Mouse (Mus musculus): ENCODE measurements around the gene Dmap1.

Gene Dmap1

DNA sequence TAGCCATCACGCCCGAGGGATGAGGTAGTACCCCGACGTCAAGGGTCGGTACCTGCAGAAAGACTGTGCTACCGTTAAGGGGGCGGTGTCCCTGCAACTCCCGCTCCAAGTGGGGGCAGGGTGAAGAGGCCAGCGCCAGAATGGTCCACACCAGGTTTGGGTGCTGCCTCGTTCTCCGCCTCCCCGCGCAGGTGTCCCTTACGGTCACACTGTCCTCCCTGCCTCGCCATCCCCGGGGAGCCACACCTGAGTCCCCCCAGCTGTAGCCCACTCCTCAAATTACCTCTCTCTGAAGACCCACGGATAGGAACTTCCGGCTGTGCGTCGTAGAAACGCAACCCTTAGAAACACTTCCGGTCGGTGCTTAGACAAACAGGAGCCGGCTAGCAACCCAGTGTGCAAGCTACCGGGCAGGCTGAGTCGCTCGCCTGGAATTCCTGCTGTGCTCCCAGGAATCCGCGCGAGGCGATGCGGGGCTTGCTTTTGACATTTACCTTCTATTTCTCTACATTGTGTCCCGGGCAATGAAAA is at the start of gene Dmap1:
Gene Dmap1, minus strand, starts transcription at position 343 of the 531 bp plus-strand sequence.
- peak; percentile 92 for DNase-seq (ENCODE audit: extremely low spot score)

DNA sequence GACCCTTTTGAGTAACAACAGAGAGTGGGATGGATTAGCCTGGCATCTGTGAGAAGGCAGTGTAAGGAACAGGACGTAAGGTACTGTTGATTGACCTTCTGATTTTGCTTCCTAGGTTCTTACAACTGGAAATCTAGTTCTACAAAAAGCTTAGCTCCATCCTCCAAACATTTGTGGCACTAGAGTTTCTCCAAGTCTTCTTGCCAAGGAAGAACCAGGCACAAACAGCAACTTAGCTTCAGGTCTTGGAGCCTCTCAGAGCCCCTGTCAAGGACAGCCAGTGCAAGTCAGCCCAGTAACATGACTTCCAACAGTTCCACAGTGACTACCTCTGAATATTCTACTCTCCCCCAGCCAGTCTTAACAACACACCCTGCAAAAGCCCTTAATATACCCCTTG is 42.0 kb upstream of the Dmap1 start, which contains the start of gene Gm12845:
Gene Gm12845, plus strand, starts transcription at position 301 of the 400 bp plus-strand sequence.
- DNase-seq (ENCODE audit: extremely low spot score), result no peak

GRCm38 (mm10) chr4:117713303-117714098 is 31.4 kb upstream of the Dmap1 start:
- no peak for DNase-seq (ENCODE audit: extremely low spot score)

GRCm38 (mm10) chr4:117712314-117712713 is 30.2 kb upstream of the Dmap1 start:
- no peak for DNase-seq (ENCODE audit: extremely low spot score)

- DNase-seq (ENCODE audit: extremely low spot score), result no peak
These were observed 26.9 kb upstream of the Dmap1 start for GRCm38 (mm10) chr4:117708780-117709550.

DNA sequence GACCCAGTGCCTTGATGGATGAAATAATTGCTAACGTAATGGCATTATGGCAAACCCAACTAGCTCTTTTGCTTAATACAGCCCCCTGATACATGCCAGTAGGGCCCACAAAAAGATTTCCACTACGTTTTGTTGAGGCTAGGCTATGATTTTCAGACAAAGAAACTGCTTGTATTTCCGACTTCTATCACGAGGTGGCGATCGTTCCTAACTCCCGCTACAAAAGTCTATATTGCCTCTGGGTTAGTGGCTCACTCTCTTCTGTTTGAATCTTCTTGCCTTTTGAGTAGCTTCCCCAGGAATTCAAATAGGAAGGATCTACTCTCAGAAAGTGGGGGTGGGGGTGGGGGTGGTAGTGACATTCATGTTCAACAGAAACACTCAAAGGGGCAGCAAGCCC is 23.3 kb upstream of the Dmap1 start:
- peak; percentile 50 for DNase-seq (ENCODE audit: extremely low spot score)

DNA sequence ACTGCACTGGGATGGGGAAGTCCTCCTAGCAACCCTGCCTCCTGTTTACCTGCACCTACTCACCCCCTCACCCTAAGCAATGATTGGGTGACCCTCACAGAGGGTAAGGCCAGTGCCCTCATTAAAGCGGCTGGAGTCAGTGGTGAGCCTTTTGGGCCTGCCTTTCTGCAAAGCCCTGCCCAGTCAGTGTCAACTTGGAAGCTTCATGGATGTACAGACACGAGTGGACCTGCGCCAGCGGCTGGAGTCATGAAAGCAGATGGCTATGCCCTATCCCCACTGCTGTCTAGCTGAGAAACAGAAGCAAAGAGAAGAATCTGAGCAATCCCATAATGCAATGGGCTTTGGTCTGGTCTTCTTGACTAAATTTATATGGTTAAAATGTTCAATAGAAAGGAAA is 4.3 kb upstream of the Dmap1 start:
- DNase-seq (ENCODE audit: extremely low spot score), result no peak

DNA sequence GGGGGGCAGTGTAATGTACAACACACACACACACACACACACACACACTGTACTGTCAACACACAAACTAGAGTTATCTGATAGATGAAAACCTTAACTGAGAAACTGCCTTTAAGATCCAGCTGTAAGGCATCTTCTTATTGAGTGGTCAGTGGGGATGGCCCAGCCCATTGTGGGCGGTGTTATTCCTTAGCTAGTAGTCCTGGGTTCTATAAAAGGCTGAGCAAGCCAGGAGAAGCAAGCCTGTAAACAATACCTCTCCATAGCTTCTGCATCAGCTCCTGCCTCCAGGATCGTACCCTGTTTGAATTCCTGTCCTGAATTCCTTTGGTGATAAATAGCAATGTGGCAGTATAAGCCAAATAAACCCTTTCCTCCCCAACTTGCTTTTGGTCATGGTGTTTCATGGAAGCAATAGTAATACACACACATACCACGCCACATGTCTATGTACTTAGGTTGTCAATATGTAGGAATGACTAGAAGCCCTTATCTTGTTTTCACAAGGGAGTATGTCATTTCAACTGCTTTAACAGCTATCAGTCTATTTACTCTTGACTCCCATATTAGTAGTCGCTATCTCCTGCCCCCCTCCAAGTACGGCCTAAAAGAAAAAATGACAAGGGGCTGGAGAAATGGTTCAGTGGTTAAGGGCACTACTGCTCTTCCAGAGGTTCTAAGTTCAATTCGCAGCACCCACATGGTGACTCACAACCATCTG is 1.1 kb upstream of the Dmap1 start:
- no peak for DNase-seq (ENCODE audit: extremely low spot score)

GRCm38 (mm10) chr4:117682463-117682862 is 390 bp upstream of the Dmap1 start:
- no peak for DNase-seq (ENCODE audit: extremely low spot score)

DNA sequence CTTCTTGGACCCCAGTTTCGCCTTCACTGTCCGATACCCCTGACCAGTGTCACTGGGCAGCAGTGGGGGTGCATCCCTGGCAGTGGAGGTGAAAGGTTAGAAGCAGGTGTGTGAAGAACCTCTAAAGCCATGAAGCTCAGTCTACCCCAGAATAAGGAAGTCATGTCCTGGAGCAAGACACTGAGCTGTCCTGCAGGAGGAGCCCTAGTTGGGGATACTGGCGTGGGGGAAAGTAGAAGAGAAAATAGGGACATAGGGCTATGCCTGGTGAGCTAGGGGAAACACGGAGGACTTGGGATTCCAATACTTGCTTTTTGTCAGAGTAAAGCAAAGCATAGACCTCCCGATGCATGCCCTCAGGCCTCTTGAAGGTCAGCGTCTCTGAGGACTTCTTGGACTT is 1.1 kb downstream of the Dmap1 start:
- no peak for DNase-seq (ENCODE audit: extremely low spot score)

GRCm38 (mm10) chr4:117676903-117677302 is 5.2 kb downstream of the Dmap1 start:
- DNase-seq (ENCODE audit: extremely low spot score), result peak; percentile 73

DNA sequence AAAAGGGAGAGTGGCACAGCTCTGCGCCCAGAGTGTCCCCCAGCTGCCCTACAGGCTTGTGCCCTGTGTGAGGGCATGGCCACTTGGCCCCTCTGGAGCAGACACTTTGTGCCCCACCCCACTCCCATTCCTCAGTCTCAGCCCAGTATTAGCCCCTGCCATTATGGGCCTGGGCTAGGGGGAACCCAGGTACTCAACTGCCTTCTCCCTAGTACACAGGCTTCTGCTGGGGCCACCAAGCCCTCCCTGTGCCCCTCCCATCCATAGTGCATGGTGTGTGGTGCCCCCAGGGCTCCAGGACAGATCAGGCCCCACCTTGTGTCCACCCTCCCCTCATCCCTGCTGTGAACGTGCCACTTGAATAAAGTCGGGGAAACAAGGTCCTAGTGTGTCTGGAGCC is 8.2 kb downstream of the Dmap1 start:
- no peak for DNase-seq (ENCODE audit: extremely low spot score)

- DNase-seq (ENCODE audit: extremely low spot score), result no peak
These were observed 10.0 kb downstream of the Dmap1 start for GRCm38 (mm10) chr4:117672042-117672441.

DNA sequence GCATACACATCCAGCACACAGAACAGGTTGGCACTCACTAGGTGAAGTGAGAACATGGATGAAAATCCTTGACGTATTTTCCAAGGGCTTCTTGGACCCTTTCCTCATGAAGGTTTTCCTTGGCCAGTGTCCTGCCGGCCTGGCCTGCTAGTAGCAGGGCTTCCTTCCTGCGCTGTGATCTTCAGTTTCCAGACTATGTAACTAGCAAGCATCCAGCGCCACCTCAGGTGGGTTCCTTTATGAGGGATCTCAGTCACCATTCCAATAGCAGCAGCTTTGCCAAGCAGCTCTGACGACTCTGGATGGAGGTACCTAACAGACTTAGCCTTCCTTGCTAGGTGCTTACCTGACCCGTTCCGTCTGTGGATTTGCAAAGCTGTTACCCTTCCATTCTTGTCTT is 12.2 kb downstream of the Dmap1 start:
- DNase-seq (ENCODE audit: extremely low spot score), result no peak

DNA sequence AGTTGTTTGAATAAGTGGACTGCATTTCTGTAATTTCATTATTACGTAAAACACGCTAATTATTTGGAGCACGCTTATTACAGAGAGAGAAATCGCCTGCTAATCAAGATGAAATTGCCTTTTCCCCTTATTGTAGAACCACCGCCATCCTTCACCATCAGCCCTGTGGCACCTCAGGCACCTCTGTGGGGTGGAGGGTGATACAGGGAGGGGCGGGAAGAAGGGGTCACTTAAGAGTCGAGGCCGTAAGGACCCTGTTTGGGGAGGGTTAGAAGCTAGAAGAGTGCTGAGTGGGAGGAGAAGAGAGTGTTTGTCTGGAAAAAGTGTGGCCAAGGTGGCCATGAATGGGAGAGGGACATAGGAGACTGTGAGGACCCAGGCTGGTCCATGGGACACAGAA is 16.0 kb downstream of the Dmap1 start:
- no peak for DNase-seq (ENCODE audit: extremely low spot score)

- no peak for DNase-seq (ENCODE audit: extremely low spot score)
These were observed 16.5 kb downstream of the Dmap1 start for GRCm38 (mm10) chr4:117665531-117665930.

DNA sequence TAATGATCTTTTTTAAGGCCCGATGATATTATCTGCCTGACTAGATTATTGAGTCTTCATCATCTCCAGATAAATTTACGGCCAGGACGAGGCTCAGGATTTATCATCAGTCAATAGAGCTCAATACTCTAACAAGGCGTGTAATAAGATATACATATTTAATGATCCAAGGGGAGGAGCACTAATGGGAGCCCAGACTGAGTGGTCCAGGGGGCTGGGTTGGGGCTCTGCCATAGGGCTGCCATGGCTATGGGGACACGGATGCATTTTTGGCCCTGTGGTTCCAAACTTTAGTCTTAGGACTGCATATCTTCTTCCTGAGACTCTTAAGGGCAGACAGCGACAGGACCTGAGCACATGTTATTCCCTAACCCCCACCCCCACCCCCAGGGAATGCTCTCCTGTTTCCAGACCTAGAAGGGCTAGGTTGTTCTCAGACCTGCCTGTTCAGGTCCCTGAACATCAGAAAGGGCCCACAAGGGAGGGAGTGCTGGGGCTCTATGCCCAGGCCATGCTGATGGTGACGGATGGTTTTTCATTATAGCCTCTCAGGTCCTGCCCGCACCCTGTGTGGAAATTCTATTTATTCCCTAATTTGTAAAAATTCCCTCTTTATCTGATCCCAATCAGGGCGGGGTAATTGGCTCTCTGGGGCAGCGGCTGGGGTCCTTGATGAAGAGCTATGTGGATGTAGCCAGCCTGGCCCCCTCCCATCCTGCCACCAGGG is 17.5 kb downstream of the Dmap1 start:
- no peak for DNase-seq (ENCODE audit: extremely low spot score)

GRCm38 (mm10) chr4:117660001-117660400 is 22.1 kb downstream of the Dmap1 start:
- no peak for DNase-seq (ENCODE audit: extremely low spot score)

- DNase-seq (ENCODE audit: extremely low spot score), result peak; percentile 69
These were observed 23.3 kb downstream of the Dmap1 start for GRCm38 (mm10) chr4:117658582-117659444.

DNA sequence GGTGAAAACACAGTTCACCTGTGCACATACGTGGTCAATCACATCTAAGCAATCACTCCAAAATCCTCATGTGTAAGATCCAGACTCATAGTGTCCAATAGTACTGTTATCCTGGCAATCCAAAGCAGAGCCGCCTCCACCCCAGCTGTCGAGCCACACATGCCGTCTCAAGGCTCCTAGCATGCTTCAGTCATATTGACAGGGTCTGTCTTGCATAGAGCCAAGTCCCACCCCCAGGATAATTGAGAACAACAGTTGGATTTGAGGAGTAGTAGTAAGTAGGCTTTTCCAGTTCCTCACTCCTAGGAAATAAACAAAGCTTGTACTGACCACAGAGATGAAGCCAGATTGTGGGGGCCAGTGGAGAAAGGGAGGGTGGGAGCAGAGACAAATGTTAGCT is 24.4 kb downstream of the Dmap1 start:
- no peak for DNase-seq (ENCODE audit: extremely low spot score)

Measured in embryo, embryonic 9.5 days (tissue).